Mouse (Mus musculus): Measurements from ENCODE around the gene Gm20388. TPM values are rescaled to one million over a fixed set of nuclear protein-coding genes. Genes with fewer than 3 reads are reported as not detected.

Gene Gm20388
- polyA plus RNA-seq, 1 experiment from 2014 or later = not detected

GRCm38 (mm10) chr8:124303211-124303902 is 4392.7 kb downstream of the Gm20388 start:
- Histone ChIP-seq H3K4me1 (peaks cover 29% of the 10 kb centered on the region), H3K4me3 (no peak overlapping the region)

GRCm38 (mm10) chr8:124304141-124304540 is 4393.5 kb downstream of the Gm20388 start:
- no peak for ATAC-seq (replicated peaks)
- Histone ChIP-seq H3K9me3 (no peaks in the 10 kb centered on the region), H3K27ac (replicated peaks) (no peak overlapping the region), H3K9ac (replicated peaks) (no peak overlapping the region), H3K4me3 (no peak overlapping the region), H3K27me3 (no peaks in the 10 kb centered on the region), H3K4me1 (peaks cover 29% of the 10 kb centered on the region), H3K36me3 (0 out of 2 replicates have a peak, but pooled peaks cover 4% of the 10 kb centered on the region), H3K4me2 (replicated peaks) (no peak overlapping the region)
- WGBS = 94% methylated on average over 4 of the region's 4 CpGs

More at GRCm38 (mm10) chr8:124303211-124303902, 4392.7 kb downstream of the Gm20388 start:
- no peak for ATAC-seq (replicated peaks)
- 0 out of 2 replicates have a peak, but pooled peaks cover 4% of the 10 kb centered on the region for H3K36me3 ChIP-seq
- no peak overlapping the region for H3K4me2 ChIP-seq (replicated peaks)
- 93% methylated on average over 15 of the region's 15 CpGs for WGBS
- no peak overlapping the region for H3K27ac ChIP-seq (replicated peaks)
- H3K9ac ChIP-seq (replicated peaks) = no peak overlapping the region
- no peaks in the 10 kb centered on the region for H3K9me3 ChIP-seq
- no peaks in the 10 kb centered on the region for H3K27me3 ChIP-seq

- H3K9ac ChIP-seq (replicated peaks) = no peak overlapping the region
- no peak overlapping the region; the same call in 1 of the 2 replicates for H3K27ac ChIP-seq (replicated peaks)
- 55% methylated on average over 7 of the region's 7 CpGs for WGBS
- H3K4me2 ChIP-seq (replicated peaks) = no peak overlapping the region
- H3K27me3 ChIP-seq = no peaks in the 10 kb centered on the region
- peaks cover 21% of the 10 kb centered on the region for H3K4me1 ChIP-seq
- no peak for ATAC-seq (replicated peaks)
- no peak overlapping the region for H3K4me3 ChIP-seq
- H3K9me3 ChIP-seq = no peaks in the 10 kb centered on the region
- H3K36me3 ChIP-seq = 0 out of 2 replicates have a peak, but pooled peaks cover 4% of the 10 kb centered on the region
These were observed 4395.9 kb downstream of the Gm20388 start for GRCm38 (mm10) chr8:124306574-124306973.

GRCm38 (mm10) chr8:124307700-124308099 is 4397.1 kb downstream of the Gm20388 start:
- no peak overlapping the region for H3K9ac ChIP-seq (replicated peaks)
- 94% methylated on average over 10 of the region's 10 CpGs for WGBS
- no peak for ATAC-seq (replicated peaks)

GRCm38 (mm10) chr8:124310509-124310908 is 4399.9 kb downstream of the Gm20388 start:
- Histone ChIP-seq H3K4me3 (no peak overlapping the region), H3K9ac (replicated peaks) (no peak overlapping the region), H3K27ac (replicated peaks) (no peak overlapping the region), H3K4me2 (replicated peaks) (no peak overlapping the region), H3K4me1 (peaks cover 27% of the 10 kb centered on the region), H3K9me3 (no peaks in the 10 kb centered on the region), H3K36me3 (0 out of 2 replicates have a peak, but pooled peaks cover 4% of the 10 kb centered on the region), H3K27me3 (no peaks in the 10 kb centered on the region)
- WGBS = 93% methylated on average over 13 of the region's 13 CpGs
- no peak for ATAC-seq (replicated peaks)

More at GRCm38 (mm10) chr8:124307700-124308099, 4397.1 kb downstream of the Gm20388 start:
- peaks cover 14% of the 10 kb centered on the region for H3K4me1 ChIP-seq
- 0 out of 2 replicates have a peak, but pooled peaks cover 4% of the 10 kb centered on the region for H3K36me3 ChIP-seq
- H3K27me3 ChIP-seq = no peaks in the 10 kb centered on the region
- H3K9me3 ChIP-seq = no peaks in the 10 kb centered on the region
- H3K4me2 ChIP-seq (replicated peaks) = no peak overlapping the region
- no peak overlapping the region for H3K4me3 ChIP-seq
- H3K27ac ChIP-seq (replicated peaks) = no peak overlapping the region

- no peaks in the 10 kb centered on the region for H3K27me3 ChIP-seq
- no peaks in the 10 kb centered on the region for H3K36me3 ChIP-seq
- H3K27ac ChIP-seq (replicated peaks) = no peak overlapping the region
- H3K4me1 ChIP-seq = peaks cover 29% of the 10 kb centered on the region
- no peak overlapping the region for H3K4me2 ChIP-seq (replicated peaks)
- no peak for ATAC-seq (replicated peaks)
- 88% methylated on average over 6 of the region's 6 CpGs for WGBS
- no peaks in the 10 kb centered on the region for H3K9me3 ChIP-seq
- H3K9ac ChIP-seq (replicated peaks) = no peak overlapping the region
- H3K4me3 ChIP-seq = no peak overlapping the region
These were observed 4400.5 kb downstream of the Gm20388 start for GRCm38 (mm10) chr8:124311111-124311510.

- no peaks in the 10 kb centered on the region for H3K9me3 ChIP-seq
- no peaks in the 10 kb centered on the region for H3K27me3 ChIP-seq
- ATAC-seq (replicated peaks) = no peak
- no peak overlapping the region for H3K4me2 ChIP-seq (replicated peaks)
- no peak overlapping the region for H3K4me3 ChIP-seq
- 91% methylated on average over 17 of the region's 17 CpGs for WGBS
- H3K27ac ChIP-seq (replicated peaks) = no peak overlapping the region
- H3K9ac ChIP-seq (replicated peaks) = no peak overlapping the region
- no peaks in the 10 kb centered on the region for H3K36me3 ChIP-seq
- H3K4me1 ChIP-seq = peaks cover 29% of the 10 kb centered on the region
These were observed 4401.1 kb downstream of the Gm20388 start for GRCm38 (mm10) chr8:124311723-124312122.

GRCm38 (mm10) chr8:124312228-124312627 is 4401.6 kb downstream of the Gm20388 start:
- 95% methylated on average over 10 of the region's 10 CpGs for WGBS

GRCm38 (mm10) chr8:124314803-124315202 is 4404.2 kb downstream of the Gm20388 start:
- Histone ChIP-seq H3K4me2 (replicated peaks) (no peak overlapping the region), H3K4me3 (no peak overlapping the region), H3K4me1 (peaks cover 45% of the 10 kb centered on the region), H3K36me3 (no peaks in the 10 kb centered on the region), H3K27ac (replicated peaks) (peak overlapping the region; percentile 7), H3K9me3 (no peaks in the 10 kb centered on the region), H3K9ac (replicated peaks) (no peak overlapping the region), H3K27me3 (no peaks in the 10 kb centered on the region)
- ATAC-seq (replicated peaks) = peak; percentile 23; the same call in 1 of the 2 replicates
- 9% methylated on average over 10 of the region's 10 CpGs for WGBS

More at GRCm38 (mm10) chr8:124312228-124312627, 4401.6 kb downstream of the Gm20388 start:
- H3K27me3 ChIP-seq = no peaks in the 10 kb centered on the region
- H3K27ac ChIP-seq (replicated peaks) = no peak overlapping the region
- H3K4me3 ChIP-seq = no peak overlapping the region
- no peak overlapping the region for H3K9ac ChIP-seq (replicated peaks)
- H3K4me1 ChIP-seq = peaks cover 29% of the 10 kb centered on the region
- ATAC-seq (replicated peaks) = no peak
- H3K36me3 ChIP-seq = no peaks in the 10 kb centered on the region
- H3K9me3 ChIP-seq = no peaks in the 10 kb centered on the region
- H3K4me2 ChIP-seq (replicated peaks) = no peak overlapping the region

- peaks cover 54% of the 10 kb centered on the region for H3K4me1 ChIP-seq
- no peak overlapping the region for H3K27ac ChIP-seq (replicated peaks)
- no peak overlapping the region for H3K9ac ChIP-seq (replicated peaks)
- no peak for ATAC-seq (replicated peaks)
- no peak overlapping the region for H3K4me3 ChIP-seq
- H3K4me2 ChIP-seq (replicated peaks) = no peak overlapping the region
- 57% methylated on average over 12 of the region's 12 CpGs for WGBS
- no peaks in the 10 kb centered on the region for H3K36me3 ChIP-seq
- H3K9me3 ChIP-seq = no peaks in the 10 kb centered on the region
- H3K27me3 ChIP-seq = no peaks in the 10 kb centered on the region
These were observed 4406.0 kb downstream of the Gm20388 start for GRCm38 (mm10) chr8:124316466-124317136.

- Histone ChIP-seq H3K4me1 (peaks cover 61% of the 10 kb centered on the region), H3K4me2 (replicated peaks) (no peak overlapping the region), H3K9me3 (no peaks in the 10 kb centered on the region), H3K9ac (replicated peaks) (no peak overlapping the region), H3K4me3 (no peak overlapping the region), H3K27me3 (no peaks in the 10 kb centered on the region), H3K36me3 (no peaks in the 10 kb centered on the region), H3K27ac (replicated peaks) (no peak overlapping the region)
- 54% methylated on average over 8 of the region's 8 CpGs for WGBS
- no peak for ATAC-seq (replicated peaks)
These were observed 4406.6 kb downstream of the Gm20388 start for GRCm38 (mm10) chr8:124317191-124317682.

- Histone ChIP-seq H3K9ac (replicated peaks) (no peak overlapping the region), H3K4me2 (replicated peaks) (no peak overlapping the region), H3K27me3 (no peaks in the 10 kb centered on the region), H3K27ac (replicated peaks) (no peak overlapping the region), H3K36me3 (no peaks in the 10 kb centered on the region), H3K4me1 (peaks cover 67% of the 10 kb centered on the region), H3K9me3 (no peaks in the 10 kb centered on the region), H3K4me3 (no peak overlapping the region)
- no peak for ATAC-seq (replicated peaks)
- WGBS = 69% methylated on average over 6 of the region's 6 CpGs
These were observed 4407.2 kb downstream of the Gm20388 start for GRCm38 (mm10) chr8:124317821-124318220.

All from forebrain, embryonic 15.5 days (tissue).